Mouse (Mus musculus) neural tube, embryonic 13.5 days (tissue): ENCODE measurements around the gene Vps35l. TPM values are rescaled to one million over a fixed set of nuclear protein-coding genes. Genes with fewer than 3 reads are reported as not detected.
A peak's percentile ranks its signal among the peaks of the same experiment; 100 is the strongest.

Source experiments
- ATAC-seq: fragments of 200-750 bp; cut with Nextera tagmentation; 2 replicates; pipeline ENCODE4 v1.8.0; 2017; ENCODE audit warnings: low read depth, mild to moderate bottlenecking, moderate TSS enrichment, moderate library complexity
- H3K27ac ChIP-seq: fragments of 300-500 bp; sonication (generic); replicated peaks from 2 replicates; pipeline ENCODE4 v1.5.1; 2015; ENCODE audit warnings: moderate library complexity, mild to moderate bottlenecking, inconsistent platforms
- H3K27me3 ChIP-seq: fragments of 300-500 bp; sonication (generic); 2 replicates; pipeline ENCODE4 v1.6.1; 2015; ENCODE audit warnings: mild to moderate bottlenecking, inconsistent platforms
- H3K36me3 ChIP-seq: fragments of 300-500 bp; sonication (generic); 2 replicates; pipeline ENCODE4 v1.6.1; 2015; ENCODE audit warnings: mild to moderate bottlenecking, inconsistent platforms
- H3K4me1 ChIP-seq: fragments of 300-500 bp; sonication (generic); replicated peaks from 2 replicates; pipeline ENCODE4 v1.6.1; 2015; ENCODE audit warnings: inconsistent platforms
- H3K4me2 ChIP-seq: fragments of 300-500 bp; sonication (generic); 2 replicates; pipeline ENCODE4 v1.6.1; 2015; ENCODE audit warnings: inconsistent platforms, mild to moderate bottlenecking, moderate library complexity
- H3K4me3 ChIP-seq: fragments of 300-500 bp; sonication (generic); 2 replicates; pipeline ENCODE4 v1.5.1; 2015; ENCODE audit warnings: mild to moderate bottlenecking, inconsistent platforms
- H3K9ac ChIP-seq: fragments of 300-500 bp; sonication (generic); 2 replicates; pipeline ENCODE4 v1.6.1; 2015; ENCODE audit warnings: moderate library complexity, mild to moderate bottlenecking, inconsistent platforms
- H3K9me3 ChIP-seq: fragments of 300-500 bp; sonication (generic); 2 replicates; pipeline ENCODE4 v1.6.1; 2016; ENCODE audit warnings: inconsistent platforms
- WGBS: fragments of 180-500 bp; shearing (Covaris S2); methylation state at CpG from one replicate; pipeline ENCODE4 v1.1.7; 2015; 5-methylcytosine and 5-hydroxymethylcytosine counted together
- polyA plus RNA-seq: library from polyadenylated mRNA; unstranded; fragments of >200 nt; fragmentation: Nextera tagmentation; extraction: Ambion mirVana; gene quantifications from 2 replicates; pipeline ENCODE4 v1.2.1, GENCODE M21; 2015

Vps35l gene
- polyA plus RNA-seq, 1 experiment from 2014 or later: 86.8 TPM

DNA sequence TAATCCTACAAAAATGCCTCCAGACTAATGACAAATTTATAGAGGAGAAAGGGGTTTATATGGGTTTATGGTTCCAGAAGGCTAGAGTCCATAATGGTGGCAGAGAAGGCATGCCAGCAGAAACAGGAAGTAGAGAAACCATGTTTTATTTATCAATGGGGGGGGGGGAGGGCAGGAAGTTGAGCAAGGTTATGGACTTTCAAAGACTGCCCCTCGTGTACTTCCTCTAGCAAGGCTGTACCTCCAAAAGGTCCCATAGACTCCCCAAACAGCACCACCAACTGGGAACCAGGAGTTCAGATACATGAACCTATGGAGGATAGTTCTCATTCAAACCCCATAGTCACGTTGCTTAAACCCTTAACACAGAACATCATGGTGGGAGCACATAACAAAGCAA is 125.3 kb downstream of the Vps35l start:
- Histone ChIP-seq H3K9me3 (no peaks in the 10 kb centered on the region), H3K27me3 (no peaks in the 10 kb centered on the region), H3K4me1 (no peaks in the 10 kb centered on the region), H3K27ac (no peak overlapping the region), H3K9ac (no peak overlapping the region), H3K4me3 (no peak overlapping the region), H3K36me3 (no peaks in the 10 kb centered on the region), H3K4me2 (no peak overlapping the region)
- ATAC-seq: no peak
- 83% methylated on average over 2 of the region's 2 CpGs for WGBS

DNA sequence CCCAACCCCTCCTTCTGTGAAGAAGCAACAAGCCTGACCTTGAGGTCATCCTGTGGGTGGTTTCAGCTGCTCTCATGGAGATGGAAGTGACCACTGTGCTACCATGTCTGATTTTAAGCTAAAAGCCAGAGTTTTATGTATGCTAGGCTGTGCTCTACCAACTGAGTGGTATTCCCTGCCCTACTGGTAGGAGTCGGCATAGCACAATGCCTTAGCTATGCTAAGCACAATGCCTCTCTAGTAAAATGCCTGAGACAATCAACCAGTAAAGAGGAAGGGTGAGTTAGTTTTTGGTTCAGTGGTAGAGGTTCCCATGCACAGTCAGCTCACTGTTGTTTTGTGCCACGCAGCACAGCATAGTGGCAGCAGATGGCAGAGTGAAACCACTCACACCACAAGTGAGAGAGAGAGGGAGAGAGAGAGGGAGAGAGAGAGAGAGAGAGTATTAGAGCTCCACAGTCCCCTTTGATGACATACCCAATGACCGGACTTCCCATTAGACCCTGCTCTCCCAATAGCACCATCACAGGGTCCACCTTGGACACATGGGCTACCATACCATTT is 139.5 kb downstream of the Vps35l start:
- Histone ChIP-seq H3K27me3 (no peaks in the 10 kb centered on the region), H3K36me3 (no peaks in the 10 kb centered on the region), H3K9ac (no peak overlapping the region), H3K4me2 (no peak overlapping the region), H3K27ac (no peak overlapping the region), H3K4me3 (no peak overlapping the region), H3K4me1 (no peaks in the 10 kb centered on the region), H3K9me3 (no peaks in the 10 kb centered on the region)
- no peak for ATAC-seq
- 87% methylated on average over 3 of the region's 3 CpGs for WGBS

DNA sequence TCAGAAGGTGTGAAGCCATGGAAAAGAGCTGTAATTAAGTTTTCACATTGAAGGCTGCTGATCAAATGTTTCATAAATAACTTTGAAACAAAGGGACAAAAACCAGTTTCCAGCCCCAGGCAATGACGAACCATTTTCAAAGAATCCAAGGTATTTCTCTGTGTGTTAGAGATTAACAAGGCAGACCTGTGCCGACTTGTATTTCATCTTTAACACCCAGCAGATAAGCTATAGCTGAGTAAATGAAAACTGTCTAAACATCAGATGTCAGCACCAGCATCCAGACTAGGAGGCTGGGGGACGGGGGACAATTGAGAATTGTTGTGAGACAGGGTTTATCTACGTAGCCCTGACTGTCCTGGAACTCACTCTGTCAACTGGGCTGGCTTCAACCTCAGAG is 143.9 kb downstream of the Vps35l start:
- Histone ChIP-seq H3K27me3 (no peaks in the 10 kb centered on the region), H3K9ac (no peak overlapping the region), H3K4me3 (no peak overlapping the region), H3K27ac (no peak overlapping the region), H3K9me3 (no peaks in the 10 kb centered on the region), H3K4me1 (peaks cover 21% of the 10 kb centered on the region), H3K36me3 (no peaks in the 10 kb centered on the region), H3K4me2 (no peak overlapping the region)
- WGBS: 92% methylated on average over 4 of the region's 4 CpGs
- no peak for ATAC-seq

DNA sequence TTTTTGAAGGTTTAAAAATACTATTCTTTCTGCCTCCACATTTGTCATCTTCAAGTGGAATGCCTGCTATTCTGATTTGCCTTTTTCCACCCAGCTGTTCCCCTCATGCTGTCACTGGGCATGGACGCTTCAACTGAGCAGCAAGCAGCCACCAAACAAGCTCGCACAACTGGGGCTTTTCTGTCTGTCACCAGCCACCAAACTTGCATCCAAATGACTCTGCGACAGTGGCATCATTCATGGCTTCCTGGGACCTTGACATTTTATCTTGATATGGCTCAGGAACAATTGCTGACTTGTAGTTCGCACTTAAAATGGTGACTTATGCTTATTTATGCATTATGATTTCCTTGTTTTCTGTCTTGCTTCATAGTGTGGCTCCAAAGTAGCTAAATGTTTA is 144.9 kb downstream of the Vps35l start:
- WGBS: 73% methylated on average over 4 of the region's 4 CpGs
- Histone ChIP-seq H3K27ac (no peak overlapping the region), H3K4me3 (no peak overlapping the region), H3K9me3 (no peaks in the 10 kb centered on the region), H3K4me2 (no peak overlapping the region), H3K4me1 (peaks cover 29% of the 10 kb centered on the region), H3K27me3 (no peaks in the 10 kb centered on the region), H3K36me3 (no peaks in the 10 kb centered on the region), H3K9ac (no peak overlapping the region)
- no peak for ATAC-seq

DNA sequence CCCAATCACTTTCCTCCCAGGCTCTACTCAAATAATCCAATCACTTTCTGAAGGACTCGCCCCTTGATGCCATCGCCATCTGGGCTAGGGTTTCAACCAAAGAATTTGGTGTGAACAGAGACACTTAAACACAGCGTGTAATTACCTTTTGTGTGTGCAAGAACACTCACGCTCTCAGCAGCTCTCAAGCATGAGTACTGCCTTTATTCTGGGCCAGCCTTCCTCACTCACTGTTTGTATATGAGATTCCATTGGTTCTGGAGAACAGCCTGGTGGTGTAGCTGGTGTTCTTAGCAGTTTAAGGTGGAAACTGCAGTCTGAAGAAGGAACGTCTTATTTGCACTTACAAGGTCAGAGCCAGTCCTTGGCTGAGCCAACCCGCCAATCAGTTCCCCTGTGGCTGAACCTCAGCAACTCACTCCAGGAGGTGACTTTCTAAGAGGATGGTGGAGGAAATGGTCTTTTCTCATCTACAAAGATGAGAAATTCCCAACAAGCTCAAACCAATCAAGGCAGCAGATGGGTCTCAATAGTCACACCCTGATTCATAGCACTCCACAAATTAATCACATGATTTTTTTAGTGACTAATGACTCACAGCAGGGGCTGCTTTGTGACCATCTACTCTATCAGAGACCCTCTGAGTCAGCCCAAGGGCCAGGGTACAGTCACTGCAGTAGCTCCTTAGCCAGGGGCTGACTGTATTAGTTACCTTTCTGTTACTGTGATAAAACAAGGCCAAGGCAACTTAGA is 147.5 kb downstream of the Vps35l start:
- no peak for ATAC-seq
- no peak overlapping the region for H3K27ac ChIP-seq
- 15% methylated on average over 6 of the region's 6 CpGs for WGBS

DNA sequence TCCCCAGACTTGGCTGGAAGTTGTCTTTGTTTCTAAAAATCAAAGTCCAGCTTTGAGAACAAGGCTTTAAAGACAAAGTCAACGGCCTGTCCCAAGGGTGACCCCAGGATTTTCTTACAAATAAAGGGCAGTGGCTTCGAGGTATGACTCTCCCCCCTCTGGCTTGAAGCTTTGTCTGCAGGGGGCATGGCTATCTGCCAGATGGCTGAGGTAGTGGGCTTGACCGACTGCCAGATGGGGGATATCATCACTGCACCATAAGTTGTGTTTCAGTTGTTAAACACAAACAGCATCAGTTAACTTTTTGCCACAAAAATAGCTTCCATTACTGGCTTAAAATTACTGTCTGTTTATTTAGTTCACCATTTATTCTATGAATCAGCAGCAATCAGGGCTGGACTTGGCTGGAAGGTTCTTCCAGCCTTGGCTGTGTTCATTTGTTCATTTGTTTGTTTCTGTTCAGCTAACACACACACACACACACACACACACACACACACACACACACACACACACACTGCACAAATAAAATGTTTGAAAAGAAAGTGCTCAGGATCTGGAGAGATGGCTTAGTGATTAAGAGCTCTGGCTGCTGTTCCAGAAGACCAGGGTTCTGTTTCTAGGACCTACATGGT is 149.1 kb downstream of the Vps35l start:
- Histone ChIP-seq H3K27me3 (no peaks in the 10 kb centered on the region), H3K9ac (no peak overlapping the region), H3K4me1 (peaks cover 35% of the 10 kb centered on the region), H3K9me3 (no peaks in the 10 kb centered on the region), H3K27ac (0 out of 2 replicates have a peak overlapping the region, but pooled peaks have one; percentile 13), H3K36me3 (no peaks in the 10 kb centered on the region), H3K4me3 (no peak overlapping the region), H3K4me2 (no peak overlapping the region)
- no peak for ATAC-seq
- WGBS: 0% methylated on average over 3 of the region's 3 CpGs

More for the DNA sequence above, 147.5 kb downstream of the Vps35l start:
- Histone ChIP-seq H3K4me1 (peaks cover 29% of the 10 kb centered on the region), H3K9ac (no peak overlapping the region), H3K27me3 (no peaks in the 10 kb centered on the region), H3K4me3 (no peak overlapping the region), H3K36me3 (no peaks in the 10 kb centered on the region), H3K4me2 (no peak overlapping the region), H3K9me3 (no peaks in the 10 kb centered on the region)

Other genes starting within 250 kb of the Vps35l start
- gene Itpripl2, start 248.3 kb upstream of the Vps35l start, polyA plus RNA-seq: 1.6 and 2.0 TPM in 2 replicates
- gene Coq7, start 206.9 kb upstream of the Vps35l start, polyA plus RNA-seq: 89.3 and 107 TPM in 2 replicates
- 6.3 and 7.0 TPM in 2 replicates for gene Tmc7, start 155.5 kb upstream of the Vps35l start, polyA plus RNA-seq
- gene Tmc5, start 142.9 kb upstream of the Vps35l start, polyA plus RNA-seq: 0.18 and 0.25 TPM in 2 replicates
- 174 and 191 TPM in 2 replicates for gene Gde1, start 34.4 kb upstream of the Vps35l start, polyA plus RNA-seq
- 29.9 and 32.7 TPM in 2 replicates for gene Ccp110, start 27.7 kb upstream of the Vps35l start, polyA plus RNA-seq
- gene Iqck, start 115.5 kb downstream of the Vps35l start, polyA plus RNA-seq: 2.4 and 3.8 TPM in 2 replicates
- gene Knop1, start 116.0 kb downstream of the Vps35l start, polyA plus RNA-seq: 86.4 and 96.5 TPM in 2 replicates